Mouse (Mus musculus): ENCODE results near the gene Reg2.
"Not testable (repeated sequence)": the region's sequence is repeated elsewhere in the genome, so short reads cannot be mapped to it uniquely, and the experiment has no call there.

Reg2 gene

DNA sequence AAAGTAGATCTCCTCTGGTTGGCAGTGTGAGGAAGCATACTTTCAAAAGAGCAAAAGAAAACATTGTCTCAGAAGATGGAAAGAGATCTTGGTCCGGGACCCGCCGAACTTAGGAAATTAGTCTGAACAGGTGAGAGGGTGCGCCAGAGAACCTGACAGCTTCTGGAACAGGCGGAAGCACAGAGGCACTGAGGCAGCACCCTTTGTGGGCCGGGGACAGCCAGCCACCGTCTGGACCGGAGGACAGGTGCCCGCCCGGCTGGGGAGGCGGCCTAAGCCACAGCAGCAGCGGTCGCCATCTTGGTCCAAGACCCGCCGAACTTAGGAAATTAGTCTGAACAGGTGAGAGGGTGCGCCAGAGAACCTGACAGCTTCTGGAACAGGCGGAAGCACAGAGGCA lies at the start of gene Reg2:
Reg2 (plus strand) TSS at position 301 of the 400 bp plus-strand sequence.
- in situ Hi-C loops (cut with MboI; ENCODE audit: low pct_unique_long_range_greater_than_20kb in 1 of 2, low sequenced_read_pairs in 2 of 2, unreplicated experiment in 1 of 2), result not testable (repeated sequence)

DNA sequence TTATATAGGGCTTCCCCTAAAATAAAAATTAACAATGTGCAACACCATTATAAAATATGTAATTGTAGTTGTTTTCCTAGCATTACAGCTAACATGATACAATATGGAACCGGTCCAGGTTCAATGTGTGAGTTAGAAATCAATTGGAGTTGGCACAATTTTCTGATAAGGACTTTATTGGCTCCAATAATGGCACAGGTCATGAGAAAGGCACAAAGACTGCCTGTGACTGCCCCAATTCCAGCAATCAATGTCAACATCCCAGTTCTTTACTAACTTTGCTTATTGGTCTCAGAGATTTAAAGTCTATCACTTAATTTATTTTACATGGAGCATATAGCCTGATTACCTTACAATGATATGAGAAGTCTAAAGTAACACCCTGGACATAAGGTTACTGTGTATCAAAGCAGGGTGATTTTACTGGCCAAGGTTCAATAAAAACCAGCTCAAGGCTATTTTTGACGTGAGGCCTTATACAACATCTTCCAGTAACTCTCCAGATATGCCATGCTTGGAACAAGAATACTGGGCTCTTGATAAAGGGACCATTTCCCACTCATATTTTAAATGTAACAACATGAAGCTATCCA lies 33.4 kb upstream of the Reg2 start:
- in situ Hi-C loops (cut with MboI; ENCODE audit: low pct_unique_long_range_greater_than_20kb in 1 of 2, low sequenced_read_pairs in 2 of 2, unreplicated experiment in 1 of 2), result no loop called here

DNA sequence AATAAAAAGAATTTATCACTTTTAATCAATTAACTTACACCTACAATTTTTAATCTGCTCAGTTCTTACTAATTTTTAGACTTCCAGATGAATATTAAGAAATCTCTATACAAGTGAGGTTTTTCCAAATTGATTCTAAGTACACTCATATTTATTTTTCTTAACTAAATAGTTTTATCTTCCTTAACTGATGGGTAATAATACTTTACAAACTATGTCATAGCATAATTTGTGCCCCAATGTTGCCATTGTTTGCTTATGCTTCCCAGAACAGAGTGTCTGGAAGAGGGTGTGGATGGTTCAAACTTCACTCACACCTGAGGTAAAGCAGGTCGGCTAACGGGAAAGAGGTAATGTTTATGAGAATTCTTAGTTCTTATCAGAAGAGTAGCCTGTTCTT lies 25.1 kb upstream of the Reg2 start, which contains the start of gene Reg3b:
Reg3b (plus strand) TSS at position 301 of the 400 bp plus-strand sequence.
- in situ Hi-C loops (cut with MboI; ENCODE audit: low pct_unique_long_range_greater_than_20kb in 1 of 2, low sequenced_read_pairs in 2 of 2, unreplicated experiment in 1 of 2), result no loop called here

DNA sequence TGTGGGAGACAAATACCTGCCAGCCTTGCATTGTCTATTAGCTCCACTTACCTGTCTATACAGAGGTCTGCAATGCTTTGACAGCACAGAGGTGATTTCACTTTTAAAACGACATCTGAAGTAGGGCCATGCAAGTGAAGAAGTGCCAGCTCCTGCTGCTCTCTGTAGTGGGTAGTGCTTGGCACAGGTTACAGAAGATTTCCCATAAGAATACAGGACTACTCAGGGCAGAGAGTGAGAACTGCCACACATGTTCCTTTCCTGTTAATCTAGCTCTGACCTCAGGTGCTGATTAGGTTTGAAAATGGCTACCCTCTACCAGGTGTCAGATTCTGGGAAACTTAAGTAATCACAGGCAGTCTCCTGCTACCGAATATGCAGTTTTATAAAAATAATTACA lies 16.7 kb upstream of the Reg2 start, which contains the start of gene Reg3d:
Reg3d (minus strand) TSS at position 101 of the 400 bp plus-strand sequence.
- in situ Hi-C loops (cut with MboI; ENCODE audit: low pct_unique_long_range_greater_than_20kb in 1 of 2, low sequenced_read_pairs in 2 of 2, unreplicated experiment in 1 of 2), result no loop called here

DNA sequence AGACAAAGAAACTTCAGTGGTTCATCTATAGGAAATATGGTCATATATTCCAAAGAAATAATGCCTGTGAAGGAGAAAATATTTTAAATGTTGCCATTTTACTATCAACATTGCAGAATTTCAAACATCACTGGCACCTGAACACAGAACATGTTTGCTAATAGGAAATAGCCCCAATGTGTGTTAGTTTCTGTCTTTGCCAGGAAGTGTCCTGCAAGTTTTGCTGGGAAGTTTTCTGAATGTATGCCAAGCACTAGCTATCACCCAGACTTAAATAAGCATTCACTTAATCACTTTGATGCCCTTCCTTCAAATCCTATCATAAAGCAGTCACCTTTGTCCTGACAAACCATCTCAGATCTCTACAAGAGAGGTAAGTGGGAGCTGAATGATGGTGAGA lies 15.0 kb upstream of the Reg2 start, which contains the start of gene Reg3a:
Reg3a (plus strand) TSS at position 301 of the 400 bp plus-strand sequence.
- in situ Hi-C loops (cut with MboI; ENCODE audit: low pct_unique_long_range_greater_than_20kb in 1 of 2, low sequenced_read_pairs in 2 of 2, unreplicated experiment in 1 of 2), result no loop called here

DNA sequence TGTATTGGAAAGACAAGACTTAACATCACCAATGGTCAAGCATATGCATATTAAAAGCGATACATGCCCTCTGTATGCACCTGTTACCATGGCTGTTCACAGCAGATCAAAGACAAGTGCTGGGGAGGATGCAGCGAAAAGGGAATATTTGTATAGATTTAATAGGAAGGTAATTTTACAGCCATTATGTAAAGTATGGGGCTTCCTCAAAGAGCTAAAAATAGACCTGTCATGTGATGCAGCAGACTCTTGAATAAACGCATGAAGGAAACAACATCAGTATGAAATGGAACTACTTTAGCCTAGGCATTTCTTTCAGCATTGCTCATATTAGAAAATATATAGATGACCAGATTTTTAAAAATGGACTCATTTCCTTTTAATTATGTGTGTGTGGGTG lies 9.8 kb upstream of the Reg2 start:
- in situ Hi-C loops (cut with MboI; ENCODE audit: low pct_unique_long_range_greater_than_20kb in 1 of 2, low sequenced_read_pairs in 2 of 2, unreplicated experiment in 1 of 2), result no loop called here

DNA sequence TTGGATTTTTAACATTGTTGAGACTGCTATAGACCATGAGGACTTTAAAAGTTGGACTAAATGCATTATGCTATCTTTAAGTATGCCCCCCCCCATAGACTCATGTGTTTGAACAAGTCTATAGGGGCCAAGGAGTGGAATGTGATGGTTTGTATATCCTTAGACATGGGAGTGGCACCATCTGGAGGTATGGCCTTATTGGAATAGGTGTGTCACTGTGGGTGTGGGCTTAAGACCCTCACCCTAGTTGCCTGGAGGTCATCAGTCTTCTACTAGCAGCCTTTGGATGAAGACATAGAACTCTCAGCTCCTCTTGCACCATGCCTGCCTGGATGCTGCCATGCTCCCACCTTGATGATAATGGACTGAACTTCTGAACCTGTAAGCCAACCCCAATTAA lies 27.0 kb downstream of the Reg2 start, which contains the start of gene Reg1:
Reg1 (plus strand) TSS at position 301 of the 400 bp plus-strand sequence.
- in situ Hi-C loops (cut with MboI; ENCODE audit: low pct_unique_long_range_greater_than_20kb in 1 of 2, low sequenced_read_pairs in 2 of 2, unreplicated experiment in 1 of 2), result not testable (repeated sequence)

DNA sequence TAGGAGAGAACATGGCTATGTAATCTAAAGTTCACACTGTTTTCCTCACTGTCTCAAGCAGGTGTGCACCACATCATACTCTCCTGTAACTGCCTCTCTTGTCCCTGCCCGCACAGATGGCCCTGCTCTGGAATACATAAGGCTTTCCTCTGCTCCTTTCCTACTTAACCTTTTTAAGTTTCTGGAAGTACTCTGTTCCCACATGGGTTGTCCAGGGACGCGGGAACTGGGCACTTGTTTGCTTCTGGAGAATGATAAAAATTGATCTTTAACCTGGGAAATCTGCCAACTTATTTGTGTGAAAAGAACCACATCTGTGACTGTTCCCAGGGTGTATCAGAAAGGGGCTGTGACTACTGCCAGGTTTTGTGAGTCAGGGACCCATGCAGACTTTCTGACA lies 30.1 kb downstream of the Reg2 start:
- in situ Hi-C loops (cut with MboI; ENCODE audit: low pct_unique_long_range_greater_than_20kb in 1 of 2, low sequenced_read_pairs in 2 of 2, unreplicated experiment in 1 of 2), result no loop called here

DNA sequence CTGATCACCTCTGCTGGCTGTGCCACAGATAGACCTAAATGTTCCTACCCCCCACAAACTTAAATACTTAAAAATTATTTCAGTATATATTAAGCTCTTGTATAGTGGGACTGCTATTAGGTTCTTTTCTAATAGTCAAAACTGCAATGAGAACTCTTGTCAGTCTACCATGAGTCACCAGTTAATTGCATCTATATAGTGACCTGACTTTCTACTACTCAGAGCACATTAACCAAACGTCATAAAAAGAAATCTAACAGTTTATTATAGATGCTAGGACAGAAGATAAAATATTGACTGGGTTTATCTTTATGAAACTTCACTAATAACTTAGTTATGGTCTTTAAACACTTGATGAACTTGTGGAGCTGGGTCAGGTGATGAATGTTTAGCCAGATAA lies 51.8 kb downstream of the Reg2 start:
- in situ Hi-C loops (cut with MboI; ENCODE audit: low pct_unique_long_range_greater_than_20kb in 1 of 2, low sequenced_read_pairs in 2 of 2, unreplicated experiment in 1 of 2), result no loop called here

DNA sequence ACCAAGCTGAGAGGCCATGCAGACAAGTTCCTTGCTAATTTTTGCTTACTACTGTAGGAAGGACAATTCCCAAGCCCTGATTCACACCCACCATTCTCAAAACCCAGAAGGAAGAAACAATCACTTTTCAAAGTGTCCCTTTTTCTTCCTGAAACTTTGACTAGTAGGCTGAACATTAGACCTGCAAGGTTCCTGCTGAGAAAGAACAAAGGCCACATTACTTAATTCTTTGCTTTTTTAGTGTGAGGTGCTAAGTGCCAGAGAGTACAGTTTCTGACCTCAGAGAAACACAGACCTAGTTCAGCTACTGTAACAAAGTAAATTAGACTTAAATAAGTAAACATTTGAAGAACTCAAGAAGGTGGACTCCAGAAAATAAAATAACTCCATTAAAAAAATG lies 53.0 kb downstream of the Reg2 start:
- in situ Hi-C loops (cut with MboI; ENCODE audit: low pct_unique_long_range_greater_than_20kb in 1 of 2, low sequenced_read_pairs in 2 of 2, unreplicated experiment in 1 of 2), result no loop called here

DNA sequence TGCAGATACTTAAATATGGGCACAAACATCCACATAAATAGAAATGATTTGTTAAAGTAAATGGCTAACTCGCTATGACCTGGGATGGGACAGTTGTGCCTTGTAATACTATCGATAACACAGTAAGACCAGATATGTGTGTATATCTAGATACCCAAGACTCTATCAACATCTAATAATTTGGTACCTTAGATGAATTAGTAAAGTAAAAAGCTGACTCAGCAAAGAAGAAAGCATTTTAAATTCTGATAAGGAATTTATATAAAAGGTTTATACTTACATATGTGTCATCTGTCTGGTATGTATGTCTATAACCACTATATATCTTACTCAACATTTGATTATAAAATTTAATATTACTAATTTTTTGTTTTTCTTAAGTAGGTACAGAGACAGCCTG lies 57.4 kb downstream of the Reg2 start:
- in situ Hi-C loops (cut with MboI; ENCODE audit: low pct_unique_long_range_greater_than_20kb in 1 of 2, low sequenced_read_pairs in 2 of 2, unreplicated experiment in 1 of 2), result no loop called here

Measured in mouse embryonic stem cell (cell line).